Mouse (Mus musculus) kidney, postnatal 36 days (tissue): Measurements from ENCODE around the gene Scml4.

Experiments
- DNase-seq, 2 experiments: peaks; one replicate each; pipeline ENCODE4 v3.0.0; 2021 to 2022; ENCODE audit warnings: mixed read lengths in 2 of 2

Scml4 gene

DNA sequence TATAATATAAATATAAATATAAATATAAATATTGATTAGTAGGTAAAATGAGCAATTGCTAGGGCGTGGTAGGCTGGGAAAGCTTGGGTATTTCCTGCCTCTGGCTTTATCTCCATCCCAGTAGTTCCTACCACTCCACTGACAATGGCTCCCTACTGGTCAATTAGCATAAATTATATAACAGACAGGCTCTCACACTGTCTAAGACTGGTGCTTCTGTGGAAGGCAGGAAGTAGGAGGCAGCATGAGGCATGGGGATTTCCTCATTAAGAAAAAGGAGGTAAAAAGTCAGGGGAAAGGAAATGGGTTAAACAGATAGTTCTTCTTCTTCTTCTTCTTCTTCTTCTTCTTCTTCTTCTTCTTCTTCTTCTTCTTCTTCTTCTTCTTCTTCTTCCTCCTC lies 48.4 kb downstream of the Scml4 start:
- no peak for DNase-seq

DNA sequence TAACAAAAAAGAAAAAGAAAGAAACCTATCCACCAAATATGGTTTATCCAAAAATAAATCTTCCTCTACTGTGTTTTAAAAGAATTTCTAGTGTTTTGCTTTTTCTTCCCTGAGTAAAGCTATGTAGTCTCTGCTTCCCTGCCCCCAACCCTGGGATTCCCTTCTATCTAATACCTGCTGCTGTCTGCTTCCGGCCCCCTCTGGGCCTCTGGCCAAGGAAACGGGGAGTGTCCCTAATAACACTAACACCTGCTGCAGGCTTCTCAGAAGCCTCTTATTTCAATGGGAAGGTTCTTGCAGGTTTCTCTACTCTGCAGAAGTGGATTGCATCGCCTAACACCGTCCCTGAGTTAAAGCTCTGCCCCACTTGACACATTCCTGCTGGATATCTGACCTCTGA lies 50.4 kb downstream of the Scml4 start:
- DNase-seq, result no peak

DNA sequence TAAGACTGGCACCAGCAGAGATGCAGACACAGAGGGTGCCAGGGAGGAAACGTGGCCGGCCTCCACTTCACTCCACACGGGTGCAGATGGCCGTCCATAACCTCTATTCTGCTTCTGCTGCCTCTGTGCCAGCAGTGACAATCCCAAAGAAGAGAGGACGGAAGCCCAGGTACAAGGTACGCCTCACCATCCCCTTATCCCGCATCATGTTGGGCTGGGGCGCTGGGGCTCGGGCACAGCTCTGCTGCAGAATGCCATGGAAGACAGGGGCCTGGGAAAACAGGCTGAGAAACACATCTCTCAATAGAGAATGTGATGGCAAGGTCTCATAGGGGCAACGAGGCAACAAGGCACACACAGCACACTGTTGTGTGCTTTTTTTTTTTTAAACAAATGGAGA lies 51.9 kb downstream of the Scml4 start:
- DNase-seq, result no peak

DNA sequence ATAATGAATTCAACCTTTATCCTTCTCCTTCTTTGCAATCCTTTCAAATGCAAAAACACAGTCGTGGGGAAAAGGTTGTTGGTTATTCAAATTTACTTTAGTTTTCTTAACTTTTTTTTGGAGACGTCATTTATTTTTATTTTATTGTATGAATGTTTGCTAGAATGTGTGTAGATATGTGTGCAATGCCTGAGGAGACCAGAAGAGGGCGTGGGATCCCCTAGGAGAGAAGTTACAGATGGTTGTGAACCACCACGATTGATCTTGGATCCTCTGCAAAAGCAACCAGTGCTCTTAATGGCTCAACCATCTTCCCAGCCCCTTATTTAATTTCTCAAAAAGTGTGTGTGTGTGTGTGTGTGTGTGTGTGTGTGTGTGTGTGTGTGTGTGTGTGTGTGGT lies 53.0 kb downstream of the Scml4 start:
- DNase-seq, result no peak

DNA sequence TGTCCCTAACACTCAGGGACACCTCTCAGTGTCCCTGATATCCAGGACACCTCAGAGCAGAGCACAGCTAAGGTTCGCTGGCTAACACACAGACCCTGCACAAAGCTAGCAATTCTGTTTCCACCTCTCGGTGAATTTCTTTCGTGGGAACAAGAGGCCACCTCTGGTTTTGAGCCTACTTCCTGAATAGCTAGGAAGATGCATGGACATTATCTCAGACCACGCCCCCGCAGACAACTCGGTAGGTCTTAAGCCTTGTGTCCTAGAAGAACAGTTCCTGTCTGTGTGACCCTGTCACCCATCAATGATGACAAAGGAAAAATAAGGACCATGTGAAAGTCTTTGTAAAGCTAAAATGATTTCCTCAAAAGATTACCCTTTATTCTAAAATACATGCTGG lies 54.0 kb downstream of the Scml4 start:
- no peak for DNase-seq

DNA sequence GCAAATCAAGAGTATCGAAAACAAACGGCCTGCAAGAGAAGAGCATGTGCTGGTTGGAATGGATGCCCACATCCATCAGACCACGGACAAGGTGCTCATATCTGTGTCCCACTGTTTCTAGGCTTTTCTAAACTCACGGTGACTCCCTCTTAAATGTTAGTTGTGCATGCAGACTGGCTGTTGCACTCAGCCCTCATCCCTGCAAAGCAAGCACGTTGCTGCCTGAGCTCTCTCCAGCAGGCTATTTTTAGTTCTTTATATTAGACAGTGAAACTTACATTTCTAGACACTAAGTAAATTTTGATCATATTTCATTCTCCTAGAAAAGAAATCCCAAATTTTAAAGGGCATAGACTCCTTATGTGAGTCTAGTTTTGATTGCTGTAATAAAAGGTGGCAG lies 57.2 kb downstream of the Scml4 start:
- no peak for DNase-seq

DNA sequence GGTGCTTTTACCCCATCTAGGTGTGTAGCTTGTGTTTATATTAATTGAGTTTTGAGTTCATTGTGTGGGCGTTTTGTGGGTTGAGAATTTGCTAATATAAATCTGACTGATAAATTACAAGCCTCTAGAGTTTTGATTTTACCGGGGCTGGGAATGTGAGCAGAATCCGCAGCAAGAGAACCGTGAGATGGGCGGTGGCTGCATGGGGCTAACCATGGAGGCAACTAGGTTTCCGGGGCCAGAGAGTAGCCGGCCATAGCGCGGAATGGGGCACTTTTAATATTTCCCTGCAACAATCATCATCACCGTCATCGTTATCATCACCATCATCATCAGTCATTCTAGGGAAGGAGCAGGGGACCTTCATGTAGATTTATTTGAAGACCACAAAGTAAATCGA lies 59.6 kb downstream of the Scml4 start:
- no peak for DNase-seq

DNA sequence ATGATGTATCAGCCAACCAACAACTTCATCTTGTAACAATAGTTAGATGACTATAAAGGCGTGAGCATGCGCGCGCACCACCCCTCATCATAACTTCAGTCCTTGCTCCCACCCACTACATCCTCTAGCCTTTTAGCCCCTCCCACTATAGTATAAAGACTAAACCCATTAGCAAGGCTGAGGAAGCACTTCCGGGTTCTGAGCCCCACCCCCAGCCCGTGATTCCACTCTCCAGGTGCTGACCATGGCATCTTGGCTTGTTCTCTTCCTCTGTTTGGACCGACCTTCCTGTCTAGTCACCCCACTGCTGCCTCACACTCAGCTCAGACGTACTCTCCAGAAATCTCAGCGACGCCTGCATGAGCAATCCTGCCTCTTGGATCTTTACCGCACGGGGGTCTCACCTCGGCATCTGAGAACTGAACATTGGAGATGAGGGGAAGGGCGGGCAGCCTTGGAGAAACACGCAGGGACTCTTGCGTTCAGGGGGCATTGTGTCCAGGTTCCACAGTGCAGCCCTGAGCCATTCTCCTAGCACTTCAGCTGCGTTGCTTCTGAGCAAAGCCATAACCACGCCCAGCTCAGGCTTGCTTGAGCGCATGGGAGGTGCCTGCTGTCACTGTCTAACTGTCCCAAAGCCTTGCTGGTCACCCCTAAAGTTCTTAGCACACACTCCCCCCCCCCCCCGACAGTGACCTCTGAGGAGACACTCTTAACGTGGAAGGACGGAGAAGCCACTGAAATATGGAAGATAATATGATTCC lies 65.1 kb downstream of the Scml4 start:
- DNase-seq, result no peak

DNA sequence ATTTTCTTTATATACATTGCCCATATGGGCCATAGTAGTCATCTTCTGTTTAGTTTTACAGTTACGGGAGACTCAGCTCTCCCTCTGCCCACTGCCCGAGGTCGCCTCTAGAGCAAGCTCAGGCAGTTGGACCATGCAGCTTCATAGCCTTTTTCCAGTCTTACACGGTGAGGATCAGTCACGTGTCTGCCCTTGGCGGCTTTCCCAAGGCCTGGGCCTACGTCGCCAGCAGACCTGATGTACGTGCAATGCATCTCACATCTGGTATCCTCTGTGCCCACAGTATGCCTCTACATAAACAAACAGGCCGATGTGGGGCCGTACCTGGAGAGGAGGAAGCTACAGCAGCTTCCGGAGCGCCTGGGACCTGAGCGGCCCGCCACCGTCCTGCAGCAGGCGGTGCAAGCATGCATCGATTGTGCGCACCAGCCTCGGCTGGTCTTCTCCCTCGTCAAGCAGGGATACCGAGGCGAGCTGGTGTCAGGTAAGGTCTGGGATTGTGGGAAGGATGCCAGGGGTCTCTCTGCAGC lies 70.0 kb downstream of the Scml4 start:
- no peak for DNase-seq

DNA sequence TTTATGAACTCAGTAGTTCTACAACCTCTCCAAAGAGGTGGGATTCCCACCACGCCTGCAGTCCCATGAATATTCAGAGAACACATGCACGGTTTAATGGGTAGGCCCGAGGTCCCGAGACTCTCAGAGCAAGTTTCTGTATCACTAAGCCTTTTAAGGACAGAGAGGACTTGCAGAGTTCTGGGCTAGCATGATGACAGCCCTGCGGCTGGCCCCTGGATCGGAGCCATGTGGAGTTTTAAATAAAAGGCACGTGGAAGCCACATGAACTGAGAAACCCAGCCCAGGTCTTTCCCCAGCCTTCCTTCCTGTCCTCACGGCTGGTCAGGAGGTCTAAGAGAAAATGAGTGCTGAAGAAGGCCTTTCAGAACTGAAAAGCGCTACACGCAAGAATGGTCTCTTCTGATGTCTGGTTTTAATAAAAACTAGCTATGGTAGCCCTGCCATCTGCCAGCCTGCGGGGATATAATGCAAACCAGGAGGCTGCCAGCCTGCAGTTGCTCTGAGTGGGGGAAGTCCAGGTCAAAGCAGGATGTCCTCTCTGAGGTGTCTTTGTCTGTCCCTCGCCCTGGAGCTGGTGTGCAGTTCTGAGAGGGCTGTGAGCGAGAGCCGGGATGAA lies 72.8 kb downstream of the Scml4 start:
- no peak for DNase-seq

DNA sequence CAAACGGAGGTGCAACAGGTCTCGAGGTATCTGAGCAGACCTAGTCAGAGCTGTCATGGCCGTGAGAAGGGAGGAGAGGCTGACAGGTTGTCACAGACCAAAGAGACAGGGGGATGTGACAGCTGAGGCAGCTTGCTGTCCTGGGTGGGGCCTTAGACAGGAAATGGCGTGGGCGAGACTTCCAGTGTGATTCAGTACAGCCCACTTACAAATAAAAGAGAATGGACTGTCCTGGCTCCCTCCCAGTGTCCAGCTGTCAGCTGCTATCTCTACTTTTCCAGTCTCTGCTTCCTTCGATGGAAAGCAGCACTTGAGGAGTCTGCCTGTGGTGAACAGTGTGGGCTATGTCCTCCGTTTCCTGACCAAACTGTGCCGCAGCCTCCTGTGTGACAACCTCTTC lies 74.5 kb downstream of the Scml4 start:
- peak; percentile 33 to 38 for DNase-seq

DNA sequence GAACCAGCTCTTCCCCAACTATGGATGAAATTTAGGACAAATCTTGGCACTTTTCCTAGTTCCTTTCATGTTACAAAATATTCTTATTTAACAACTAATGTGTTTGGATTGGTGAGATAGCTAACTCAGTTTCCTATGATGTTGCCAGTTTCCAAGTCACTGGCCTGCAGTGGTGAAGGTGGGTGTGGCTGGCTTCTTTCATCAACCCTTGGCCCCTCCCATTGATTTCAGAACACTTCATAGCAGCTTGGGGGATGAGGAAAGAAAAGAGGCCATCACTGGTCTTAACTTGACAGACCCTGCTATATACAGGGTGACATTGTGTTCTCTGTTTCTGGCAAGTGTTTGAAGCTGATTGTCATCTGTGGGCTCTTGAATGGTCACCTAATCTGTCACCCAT lies 76.0 kb downstream of the Scml4 start:
- no peak for DNase-seq

DNA sequence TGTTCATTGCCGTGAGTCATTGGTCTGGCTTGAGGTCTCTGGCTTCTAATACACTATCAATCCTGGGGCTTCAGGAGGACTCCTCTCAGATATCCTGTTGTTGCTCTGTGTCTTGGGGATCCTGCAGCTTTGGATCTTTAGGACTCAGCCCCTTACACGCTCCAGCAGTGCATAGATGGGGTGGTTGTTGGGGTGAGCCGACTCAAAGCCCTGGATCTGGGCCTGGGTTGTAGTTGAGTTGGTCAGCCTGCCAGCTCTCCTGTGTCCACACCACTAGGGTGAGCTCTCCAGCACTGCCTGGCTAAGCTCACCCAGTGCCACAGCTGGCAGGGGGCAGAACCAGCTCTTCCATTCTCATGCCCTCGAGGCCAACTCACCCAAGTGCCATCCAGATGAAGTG lies 78.2 kb downstream of the Scml4 start:
- DNase-seq, result no peak

DNA sequence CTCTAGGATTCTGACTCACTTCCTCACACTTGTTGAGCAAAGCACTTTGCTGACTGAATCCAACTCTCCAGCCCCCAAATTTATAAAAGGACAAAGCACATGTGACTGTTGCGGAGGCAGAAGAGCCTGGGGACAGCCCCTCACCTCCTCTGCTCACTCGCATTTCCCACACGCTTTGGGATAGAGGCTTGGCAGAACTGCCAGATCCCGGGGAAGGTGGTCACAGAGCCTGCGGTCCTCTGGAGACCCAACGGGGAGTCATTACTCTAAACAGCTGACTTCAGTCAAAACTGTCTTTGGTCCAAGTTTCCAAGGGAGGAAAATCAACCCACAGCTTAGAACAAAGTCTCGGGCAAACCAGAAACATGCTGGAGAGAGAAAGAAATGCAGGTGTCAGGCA lies 79.5 kb downstream of the Scml4 start:
- DNase-seq, result no peak

DNA sequence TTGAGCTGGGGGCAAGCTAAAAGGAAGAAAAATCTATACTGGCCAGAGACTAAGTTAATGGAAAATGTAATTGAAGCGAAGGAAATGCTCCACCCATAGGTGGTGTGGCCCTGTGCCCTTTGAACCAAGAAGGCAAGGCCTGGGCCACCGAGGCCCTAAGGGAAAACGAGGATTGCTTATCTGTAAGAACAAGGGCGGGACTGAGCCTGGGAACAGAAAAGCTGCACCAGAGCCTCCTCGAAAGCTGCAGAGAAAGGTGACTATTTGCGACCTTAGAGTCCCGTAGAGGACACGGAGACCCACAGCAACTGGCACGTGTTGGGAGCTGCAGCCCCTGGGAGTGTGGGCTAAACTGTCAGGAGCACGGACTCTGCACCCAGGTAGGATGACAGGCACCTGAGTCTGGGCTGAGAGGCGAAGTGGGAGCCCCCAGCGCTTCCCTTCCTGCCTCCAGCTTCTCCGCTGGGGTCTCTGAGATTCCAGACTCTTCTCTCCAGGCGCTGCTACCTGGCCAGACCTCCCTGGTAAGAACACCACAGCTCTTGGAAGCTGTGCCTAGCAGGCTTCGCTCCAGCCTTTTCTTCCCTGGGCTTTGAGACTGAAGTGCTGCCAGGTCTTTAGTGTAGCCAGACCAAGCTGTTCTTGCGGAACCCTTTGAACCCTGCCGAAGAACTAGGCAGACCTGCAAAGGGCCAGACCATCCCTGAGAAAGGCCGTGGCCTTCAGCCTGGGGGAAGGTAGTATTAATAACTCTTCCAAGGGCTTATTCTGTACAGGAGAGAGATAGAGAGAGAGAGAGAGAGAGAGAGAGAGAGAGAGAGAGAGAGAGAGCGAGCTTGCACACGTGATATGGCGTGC lies 80.3 kb downstream of the Scml4 start:
- DNase-seq, result peak in 1 of 2 experiments; percentile 51

DNA sequence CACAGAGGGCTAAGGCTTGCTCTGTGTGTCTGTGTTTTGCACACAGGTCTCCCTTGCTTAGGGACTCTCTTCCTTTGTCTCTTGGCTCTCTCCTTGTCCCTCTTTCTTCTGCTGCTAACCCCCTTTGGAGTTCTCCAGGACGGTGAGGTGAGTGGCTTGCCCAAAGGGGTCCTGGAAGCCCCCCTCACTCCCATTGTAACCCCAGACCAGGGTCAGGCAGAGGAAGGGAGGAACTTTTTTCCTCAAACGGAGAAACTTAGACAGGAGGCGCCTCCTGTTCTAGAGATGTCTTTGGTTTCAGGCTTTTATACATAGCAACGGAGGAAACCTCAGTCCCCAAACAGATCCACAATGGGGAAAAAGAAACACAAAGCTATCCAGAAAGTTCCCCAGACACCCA lies 81.1 kb downstream of the Scml4 start:
- DNase-seq, result no peak

DNA sequence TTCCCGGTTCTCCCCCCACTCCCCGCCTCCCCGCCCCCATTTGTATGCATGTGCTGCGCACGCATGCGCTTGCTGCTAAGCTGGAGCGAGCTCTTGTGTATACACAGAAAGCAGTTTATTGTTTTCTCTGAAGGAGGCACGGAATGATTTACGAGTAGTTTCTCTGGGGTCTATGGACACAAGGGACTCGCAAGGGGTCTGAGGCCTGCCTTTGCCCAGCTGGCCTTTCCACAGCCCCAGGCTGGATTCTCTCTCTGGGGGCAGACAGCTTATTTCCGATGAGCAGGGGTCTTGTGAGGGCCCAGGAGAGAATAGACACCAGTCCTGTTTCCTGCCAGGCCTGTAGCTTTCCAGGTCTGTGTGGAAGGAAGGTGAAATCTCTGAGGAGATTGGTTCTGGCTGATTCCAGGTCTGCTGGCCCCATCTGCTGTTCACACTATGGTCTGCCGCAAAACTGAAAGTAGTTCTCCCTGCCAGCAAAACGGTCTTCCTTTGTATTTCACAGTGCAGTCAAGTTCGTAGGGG lies 81.6 kb downstream of the Scml4 start:
- peak; percentile 49 to 70 for DNase-seq

DNA sequence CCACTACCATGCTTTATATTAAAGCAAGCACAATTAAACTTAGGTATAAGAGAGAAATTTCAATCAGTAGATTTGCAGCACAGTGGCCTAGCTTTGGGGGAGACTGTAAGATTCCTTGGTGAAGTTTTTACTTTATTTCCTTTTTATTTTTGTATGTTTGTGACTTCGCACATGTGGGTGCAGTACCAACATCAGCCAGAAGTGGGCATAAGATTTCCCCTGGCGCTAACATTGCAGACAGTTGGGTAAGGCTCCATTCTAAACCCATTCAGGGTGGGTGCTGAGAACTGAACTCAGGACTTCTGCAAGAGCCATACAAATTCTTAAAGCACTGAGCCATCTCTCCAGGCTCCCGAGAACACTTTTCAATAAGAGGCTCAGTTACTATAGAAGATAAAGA lies 82.1 kb downstream of the Scml4 start:
- peak in 1 of 2 experiments; percentile 26 for DNase-seq

DNA sequence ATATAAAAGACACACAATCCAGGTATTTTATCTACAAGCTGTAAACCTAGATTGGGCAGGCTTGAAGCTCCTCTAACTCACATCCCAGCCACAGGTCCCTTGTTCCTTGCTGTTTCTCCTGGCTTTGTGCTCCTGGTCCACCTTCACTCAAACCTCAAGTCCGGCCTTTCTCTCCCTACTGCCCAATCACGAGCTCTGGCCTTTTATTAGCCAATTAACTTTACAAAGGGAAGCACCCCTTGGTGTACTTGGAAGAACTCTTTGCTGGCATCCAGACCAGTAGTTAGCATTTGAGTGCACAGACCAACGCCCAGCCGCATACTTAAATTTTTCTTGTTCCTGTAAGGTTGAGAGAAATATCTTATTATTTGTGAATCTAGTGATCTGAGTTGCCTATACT lies 85.1 kb downstream of the Scml4 start:
- DNase-seq, result no peak

DNA sequence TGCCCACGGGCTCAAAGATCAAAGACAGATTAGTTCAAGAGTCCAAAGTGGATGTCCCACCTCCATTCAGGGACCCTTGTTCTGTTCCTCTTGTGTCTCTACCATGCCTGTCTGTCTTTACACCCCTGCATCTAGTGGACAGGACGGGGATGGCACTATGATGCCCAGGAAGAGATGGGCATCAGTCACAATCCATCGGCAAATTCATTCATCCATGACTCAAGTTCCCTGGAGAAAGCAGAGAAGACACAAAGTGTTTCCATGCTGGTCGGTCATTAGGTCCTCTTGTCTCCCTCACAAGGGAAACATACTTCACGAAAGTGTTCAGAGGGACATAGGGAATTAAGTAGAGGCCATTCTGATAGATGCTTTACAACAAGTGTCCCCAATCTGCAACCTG lies 87.2 kb downstream of the Scml4 start:
- DNase-seq, result no peak

DNA sequence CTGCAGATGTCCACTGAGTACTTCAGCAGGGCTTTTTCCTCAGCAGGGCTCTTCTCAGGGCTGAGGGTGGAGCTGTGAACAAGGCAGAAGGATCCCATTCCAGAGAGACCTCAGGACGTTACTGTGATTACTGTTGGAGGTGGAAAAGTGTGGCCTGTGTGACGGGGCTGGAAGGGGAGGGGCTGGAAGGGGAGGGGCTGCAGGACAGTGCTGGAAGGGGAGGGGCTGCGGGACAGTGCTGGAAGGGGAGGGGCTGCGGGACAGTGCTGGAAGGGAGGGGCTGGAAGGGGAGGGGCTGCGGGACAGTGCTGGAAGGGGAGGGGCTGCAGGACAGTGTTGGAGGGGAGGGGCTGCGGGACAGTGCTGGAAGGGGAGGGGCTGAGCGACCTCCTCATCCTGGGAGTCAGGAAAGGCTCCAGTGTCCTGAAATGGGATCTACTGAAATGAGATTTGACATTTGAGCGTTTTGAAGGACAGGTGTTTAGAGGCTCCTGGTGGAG lies 90.1 kb downstream of the Scml4 start:
- DNase-seq, result peak; percentile 30 to 38

DNA sequence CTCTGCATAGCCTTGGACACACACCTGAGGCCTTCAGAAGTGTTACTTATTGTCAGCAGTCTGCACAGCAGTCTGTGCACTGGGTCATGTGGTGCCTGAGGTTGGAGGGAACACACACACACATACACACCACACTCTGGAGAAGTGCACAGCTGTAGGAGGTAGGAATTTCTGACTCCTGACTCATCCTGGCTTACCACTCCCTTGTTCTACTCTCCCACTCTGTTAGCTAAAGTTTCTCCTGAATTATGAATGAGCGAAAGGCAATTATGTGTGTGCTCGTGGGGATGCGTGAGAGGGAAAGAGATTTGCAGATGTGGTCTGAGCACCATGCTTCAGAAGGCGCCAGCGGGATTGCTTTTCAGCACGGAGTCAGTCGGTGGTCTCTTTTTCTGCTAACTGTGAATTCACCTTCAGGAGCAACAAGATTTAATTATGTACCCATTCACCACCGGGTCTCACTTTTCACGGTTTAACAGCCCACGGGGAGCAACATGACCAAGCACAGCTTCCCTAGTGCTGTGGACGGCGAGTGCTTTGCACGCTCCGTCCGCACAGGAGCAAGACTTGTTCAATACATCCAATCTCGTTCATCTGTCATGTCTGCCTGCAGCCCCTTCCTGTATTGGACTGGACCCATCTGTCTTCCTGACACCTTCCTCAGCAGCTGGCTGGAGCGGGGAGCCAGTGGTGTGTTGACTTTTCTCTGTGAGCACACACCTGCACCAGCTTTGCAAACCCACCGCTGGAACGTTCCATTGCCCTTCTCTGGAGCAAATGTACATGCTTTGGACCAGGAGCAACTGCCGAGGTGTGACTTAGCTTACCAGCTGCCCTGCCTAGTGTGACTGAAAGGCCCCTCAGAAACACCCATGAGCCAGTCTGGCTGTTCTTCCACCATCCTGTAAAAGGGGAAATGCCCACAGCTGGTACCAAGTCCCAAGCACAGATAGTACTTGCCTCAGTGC lies 91.2 kb downstream of the Scml4 start:
- no peak for DNase-seq
